Comparison of ENCODE assay signal across 8 mouse cellular contexts in genomic region chr2:105238775-105239174, GRCm38 (mm10). TPM values are rescaled to one million over a fixed set of nuclear protein-coding genes. Genes with fewer than 3 reads are reported as not detected.
DNase-seq lines count a peak whose midpoint lies in the region; ATAC-seq and TF ChIP-seq lines count a peak whose summit lies in the region.

No protein-coding gene starts in this region.

- ATAC-seq in forebrain, embryonic 12.5 days (ENCODE audit: low FRiP score) = peak; percentile 46; the same call in 1 of the 2 replicates
- no peak for ATAC-seq in lung, postnatal 0 days
- 0 out of 2 replicates have a peak, but pooled peaks have one; percentile 20 for ATAC-seq in stomach, embryonic 14.5 days (ENCODE audit: insufficient number of reproducible peaks, insufficient read depth, low FRiP score, low read depth)

- DNase-seq in heart, adult 2 months = peak in 1 of 2 experiments; percentile 9
- DNase-seq in heart, embryonic 10.5 days (ENCODE audit: low spot score) = no peak
- peak; percentile 41 for DNase-seq in MEL-GATA-1-ER (ENCODE audit: extremely low read depth, low read depth)
- peak; percentile 69 for DNase-seq in kidney, adult 2 months
- peak; percentile 48 for DNase-seq in lung, postnatal 0 days (ENCODE audit: low spot score)
- DNase-seq in urinary bladder, adult 2 months (ENCODE audit: low spot score) = no peak

- H3K27ac ChIP-seq in heart, adult 2 months = no peak overlapping the region
- no peak overlapping the region for H3K27ac ChIP-seq in heart, embryonic 10.5 days
- no peak overlapping the region for H3K27ac ChIP-seq in forebrain, embryonic 12.5 days
- H3K27ac ChIP-seq in kidney, adult 2 months (ENCODE audit: insufficient read depth, low read depth, low read length) = no peak overlapping the region
- H3K27ac ChIP-seq in lung, postnatal 0 days (ENCODE audit: low read length) = no peak overlapping the region
- no peak overlapping the region for H3K27ac ChIP-seq in stomach, embryonic 14.5 days (ENCODE audit: low read length)

- no peak overlapping the region for H3K9ac ChIP-seq in heart, adult 2 months (ENCODE audit: low read depth, low read length)
- no peak overlapping the region for H3K9ac ChIP-seq in forebrain, embryonic 12.5 days
- H3K9ac ChIP-seq in lung, postnatal 0 days (replicated peaks; ENCODE audit: low read depth) = no peak overlapping the region
- H3K9ac ChIP-seq in stomach, embryonic 14.5 days (replicated peaks; ENCODE audit: low read depth, low read length) = no peak overlapping the region

- 7% methylated on average over 3 of the region's 3 CpGs for WGBS in heart, adult 2 months
- WGBS in heart, embryonic 10.5 days = 17% methylated on average over 3 of the region's 3 CpGs
- WGBS in forebrain, embryonic 12.5 days = 32% methylated on average over 3 of the region's 3 CpGs
- WGBS in kidney, adult 2 months = 28% methylated on average over 3 of the region's 3 CpGs
- 12% methylated on average over 3 of the region's 3 CpGs for WGBS in lung, postnatal 0 days
- WGBS in stomach, embryonic 14.5 days = 18% methylated on average over 3 of the region's 3 CpGs

- H3K27me3 ChIP-seq in heart, adult 2 months (ENCODE audit: control insufficient read depth, insufficient read depth, low read length) = no peaks in the 10 kb centered on the region
- H3K27me3 ChIP-seq in heart, embryonic 10.5 days (ENCODE audit: insufficient read depth, poor library complexity, severe bottlenecking) = no peaks in the 10 kb centered on the region
- H3K27me3 ChIP-seq in forebrain, embryonic 12.5 days = no peaks in the 10 kb centered on the region
- H3K27me3 ChIP-seq in kidney, adult 2 months (replicated peaks; ENCODE audit: control insufficient read depth, insufficient read depth, low read length) = no peaks in the 10 kb centered on the region
- H3K27me3 ChIP-seq in lung, postnatal 0 days (replicated peaks; ENCODE audit: insufficient read depth, low read length) = 0 out of 2 replicates have a peak, but pooled peaks cover 4% of the 10 kb centered on the region
- H3K27me3 ChIP-seq in stomach, embryonic 14.5 days (ENCODE audit: control insufficient read depth, insufficient read depth, low read length) = no peaks in the 10 kb centered on the region

- H3K36me3 ChIP-seq in heart, adult 2 months (ENCODE audit: control insufficient read depth, insufficient read depth, low read length) = no peaks in the 10 kb centered on the region
- H3K36me3 ChIP-seq in heart, embryonic 10.5 days = no peaks in the 10 kb centered on the region
- no peaks in the 10 kb centered on the region for H3K36me3 ChIP-seq in forebrain, embryonic 12.5 days (replicated peaks)
- H3K36me3 ChIP-seq in kidney, adult 2 months (ENCODE audit: control insufficient read depth, insufficient read depth, low read length) = no peaks in the 10 kb centered on the region
- no peaks in the 10 kb centered on the region for H3K36me3 ChIP-seq in lung, postnatal 0 days (ENCODE audit: insufficient read depth, low read length)
- no peaks in the 10 kb centered on the region for H3K36me3 ChIP-seq in stomach, embryonic 14.5 days (ENCODE audit: control insufficient read depth, insufficient read depth, low read length)

- H3K79me2 ChIP-seq in heart, adult 2 months (replicated peaks; ENCODE audit: control insufficient read depth, insufficient read depth, low read length) = no peaks in the 10 kb centered on the region

- TF ChIP-seq EP300 in heart, adult 2 months (IDR thresholded peaks at IDR 0.05; ENCODE audit: insufficient read depth, low read depth, low read length) = no peak
- no peak for TF ChIP-seq EP300 in lung, postnatal 0 days (IDR thresholded peaks at IDR 0.05)

- no peak overlapping the region for H3K4me2 ChIP-seq in forebrain, embryonic 12.5 days
- H3K4me2 ChIP-seq in lung, postnatal 0 days (replicated peaks; ENCODE audit: low read depth, low read length) = no peak overlapping the region
- H3K4me2 ChIP-seq in stomach, embryonic 14.5 days (replicated peaks; ENCODE audit: low read depth, low read length) = no peak overlapping the region

- H3K4me1 ChIP-seq in heart, adult 2 months (ENCODE audit: control insufficient read depth, insufficient read depth, low read length) = no peaks in the 10 kb centered on the region
- H3K4me1 ChIP-seq in heart, embryonic 10.5 days = peaks cover 15% of the 10 kb centered on the region; the same call in 1 of the 2 replicates
- H3K4me1 ChIP-seq in forebrain, embryonic 12.5 days = 0 out of 2 replicates have a peak, but pooled peaks cover 3% of the 10 kb centered on the region
- peaks cover 51% of the 10 kb centered on the region for H3K4me1 ChIP-seq in kidney, adult 2 months (ENCODE audit: control insufficient read depth, insufficient read depth, low read length)
- H3K4me1 ChIP-seq in lung, postnatal 0 days (ENCODE audit: insufficient read depth, low read depth, low read length) = no peaks in the 10 kb centered on the region
- 0 out of 2 replicates have a peak, but pooled peaks cover 3% of the 10 kb centered on the region for H3K4me1 ChIP-seq in stomach, embryonic 14.5 days (ENCODE audit: control insufficient read depth, insufficient read depth, low read length)

- no peak for TF ChIP-seq POLR2A in heart, adult 2 months (IDR thresholded peaks at IDR 0.05; ENCODE audit: insufficient read depth, low read depth, low read length)
- TF ChIP-seq POLR2A in kidney, adult 2 months (IDR thresholded peaks at IDR 0.05; ENCODE audit: low read depth, low read length) = no peak

- TF ChIP-seq CTCF in heart, adult 2 months (IDR thresholded peaks at IDR 0.05) = peak; percentile 83
- TF ChIP-seq CTCF in kidney, adult 2 months (conservative IDR thresholded peaks at IDR 0.05; ENCODE audit: insufficient read depth, insufficient read length, low read depth, low read length) = peak; percentile 57
- peak; percentile 75 for TF ChIP-seq CTCF in lung, postnatal 0 days (IDR thresholded peaks at IDR 0.05)

- no peaks in the 10 kb centered on the region for H3K9me3 ChIP-seq in heart, embryonic 10.5 days
- H3K9me3 ChIP-seq in forebrain, embryonic 12.5 days = no peaks in the 10 kb centered on the region
- H3K9me3 ChIP-seq in lung, postnatal 0 days (ENCODE audit: low read length) = no peaks in the 10 kb centered on the region
- no peaks in the 10 kb centered on the region for H3K9me3 ChIP-seq in stomach, embryonic 14.5 days (ENCODE audit: control insufficient read depth, low read depth, low read length)

- no peak overlapping the region for H3K4me3 ChIP-seq in heart, adult 2 months
- H3K4me3 ChIP-seq in heart, embryonic 10.5 days = no peak overlapping the region
- H3K4me3 ChIP-seq in forebrain, embryonic 12.5 days (replicated peaks) = no peak overlapping the region
- no peak overlapping the region for H3K4me3 ChIP-seq in kidney, adult 2 months (ENCODE audit: insufficient read depth, low read depth, low read length)
- H3K4me3 ChIP-seq in lung, postnatal 0 days (ENCODE audit: low read depth, low read length) = no peak overlapping the region
- H3K4me3 ChIP-seq in stomach, embryonic 14.5 days (ENCODE audit: low read depth, low read length) = no peak overlapping the region

- intact Hi-C loops in heart, adult 2 months (cut with DNase I) = no loop called here

RNA-seq across cellular contexts. Expression of gene Them7, which starts 14.7 kb away (rescaled TPM):
- 1 to 10 TPM; 2.5 to 2.9 TPM for total RNA-seq in heart, adult 2 months (2021)
- polyA plus RNA-seq in heart, adult 2 months (2012; rRNA removed) = 0.27 and 0.64 TPM in 2 replicates
- polyA plus RNA-seq in heart, embryonic 10.5 days (2016; fragmentation: Nextera tagmentation; extraction: Ambion mirVana) = 1.0 and 2.7 TPM in 2 replicates
- polyA plus RNA-seq in forebrain, embryonic 12.5 days (2016; fragmentation: Nextera tagmentation; extraction: Ambion mirVana) = not detected in 2 replicates
- 241 and 309 TPM in 2 replicates for polyA plus RNA-seq in kidney, adult 2 months (2012; rRNA removed)
- polyA plus RNA-seq in lung, postnatal 0 days (2015; fragmentation: Nextera tagmentation; extraction: Ambion mirVana) = not detected in 2 replicates
- 0.26 TPM in 1 of 2 replicates, not detected in the other for polyA plus RNA-seq in stomach, embryonic 14.5 days (2014; fragmentation: Nextera tagmentation; extraction: Ambion mirVana)
- 0.09 and 0.11 TPM in 2 replicates for polyA plus RNA-seq in urinary bladder, adult 2 months (2012; rRNA removed)

Comparison
In these comparisons a context has a peak if more than half of its experiments do, and no peak if none do; other contexts are left out.
1. DNase-seq: peak in MEL-GATA-1-ER (single experiment), kidney, adult 2 months (single experiment) and lung, postnatal 0 days (single experiment); none in heart, embryonic 10.5 days (single experiment) and urinary bladder, adult 2 months (single experiment).
2. RNA of gene Them7, which starts 14.7 kb away (polyA plus RNA-seq): 241 to 309 TPM in kidney, adult 2 months; 1.0 to 2.7 TPM in heart, embryonic 10.5 days, 0.27 to 0.64 TPM in heart, adult 2 months, 0.26 TPM in stomach, embryonic 14.5 days, 0.09 to 0.11 TPM in urinary bladder, adult 2 months, not detected in lung, postnatal 0 days and not detected in forebrain, embryonic 12.5 days; every median in the first group is over 10 times any median in the second.
3. Peak in every context shown above with its lines, with median percentiles within 50 percentile points of each other: CTCF ChIP-seq.